Mouse (Mus musculus): ENCODE results near the gene Fam131c.

Gene Fam131c

DNA sequence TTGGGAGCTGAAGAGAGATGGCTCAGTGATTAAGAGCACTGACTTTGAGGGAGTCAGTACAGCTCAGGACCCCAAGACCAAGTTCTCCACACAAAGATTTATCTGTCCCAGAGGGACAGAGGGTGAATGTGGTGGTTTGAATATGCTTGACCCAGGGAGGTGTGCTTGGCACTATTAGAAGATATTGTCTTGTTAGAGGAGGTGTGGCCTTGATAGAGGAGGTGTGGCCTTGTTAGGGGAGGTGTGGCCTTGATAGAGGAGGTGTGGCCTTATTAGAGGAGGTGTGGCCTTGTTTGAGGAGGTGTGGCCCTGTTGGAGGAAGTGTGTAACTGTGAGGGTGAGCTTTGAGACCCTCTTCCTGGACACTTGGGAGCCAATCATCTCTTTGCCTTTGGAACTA is 10.2 kb upstream of the Fam131c start:
- DNase-seq (ENCODE audit: low spot score in 2 of 2) = no peak

DNA sequence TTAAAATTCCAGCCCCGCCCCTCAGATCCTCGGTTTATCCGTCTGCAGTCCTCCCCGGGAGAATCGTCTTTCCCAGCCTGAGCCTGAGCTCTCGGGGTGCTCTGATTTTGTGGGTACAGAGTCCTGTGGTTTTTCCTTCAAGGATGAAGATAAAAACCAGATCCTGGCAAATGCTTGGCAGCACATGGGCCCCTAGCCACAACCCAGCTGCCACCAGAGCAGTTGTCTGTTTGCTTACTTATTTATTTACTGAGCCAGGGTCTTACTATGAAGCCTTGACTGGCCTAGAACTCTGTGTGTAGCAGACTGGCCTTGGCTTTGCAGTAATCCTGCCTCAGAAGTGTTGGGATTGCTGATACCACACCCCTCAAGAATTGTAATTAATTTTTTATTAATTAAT is 8.8 kb upstream of the Fam131c start:
- DNase-seq (ENCODE audit: low spot score in 2 of 2) = no peak

DNA sequence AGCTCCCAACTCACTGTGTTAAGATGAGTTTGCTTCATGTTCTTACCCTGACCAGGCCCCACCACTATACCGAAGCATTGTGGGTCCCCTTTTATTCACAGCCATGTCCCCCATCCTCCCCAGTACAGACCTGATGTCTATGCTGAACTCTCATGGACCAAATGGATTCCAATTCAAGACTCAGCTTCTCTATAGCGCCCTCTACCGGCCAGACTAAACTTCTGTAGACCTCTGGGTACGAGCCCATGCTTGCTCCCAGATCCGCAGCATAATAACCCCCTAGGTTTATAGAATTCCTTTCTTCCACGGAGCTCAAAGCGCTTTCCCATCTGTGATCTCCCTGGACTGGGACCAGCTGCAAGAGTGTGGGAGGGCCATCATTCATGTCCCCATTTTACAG is 7.2 kb upstream of the Fam131c start:
- no peak for DNase-seq (ENCODE audit: low spot score in 2 of 2)

DNA sequence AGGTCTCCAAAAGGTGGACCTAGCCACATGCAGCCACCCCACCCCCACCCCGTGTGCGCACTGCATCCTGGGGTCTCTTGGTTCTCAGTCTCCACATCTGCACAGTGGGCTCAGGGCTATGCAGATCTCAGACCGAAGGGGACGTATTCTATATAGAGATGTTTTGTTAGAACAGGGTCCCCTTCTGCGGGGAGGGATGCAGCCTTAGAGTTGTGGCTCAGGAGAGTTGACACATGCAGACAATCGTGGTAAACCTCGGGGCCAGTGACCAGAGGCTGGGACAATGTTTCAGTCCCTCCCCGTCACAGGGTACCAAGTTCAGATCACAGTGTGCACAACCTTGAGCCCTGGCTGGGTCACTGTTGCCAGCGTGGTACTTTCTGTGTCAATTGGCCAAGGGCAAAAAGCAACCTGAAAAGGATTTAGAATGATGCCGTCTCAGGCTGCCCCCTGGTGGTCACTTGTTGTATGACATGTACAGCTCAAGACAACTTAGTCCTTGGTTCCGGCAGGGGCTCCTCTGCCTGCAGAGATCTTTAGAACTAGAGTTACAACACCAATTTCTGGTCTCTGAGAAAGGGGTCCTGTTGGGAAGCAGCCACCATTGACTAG is 5.0 kb upstream of the Fam131c start:
- DNase-seq (ENCODE audit: low spot score in 2 of 2) = peak; percentile 82 to 86

DNA sequence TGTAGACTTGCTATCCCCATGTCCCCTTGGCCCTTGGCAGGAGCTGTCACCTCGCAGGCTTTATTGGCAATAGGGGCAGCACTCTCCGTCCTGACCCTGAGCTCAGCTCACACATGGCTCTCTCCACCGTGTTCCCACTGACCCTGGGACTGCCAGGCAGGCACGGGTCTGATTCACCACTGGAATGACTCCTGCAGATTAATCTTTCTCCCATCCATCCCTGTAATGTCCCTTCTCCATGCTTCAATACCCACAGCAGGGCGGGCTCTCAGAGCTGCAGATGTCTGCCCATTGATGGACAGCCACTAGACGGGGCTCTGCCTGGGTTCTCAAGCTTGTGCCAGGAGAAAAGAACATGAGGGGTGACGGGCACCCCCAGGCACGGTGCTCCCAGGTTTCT is 2.9 kb upstream of the Fam131c start:
- no peak for DNase-seq (ENCODE audit: low spot score in 2 of 2)

DNA sequence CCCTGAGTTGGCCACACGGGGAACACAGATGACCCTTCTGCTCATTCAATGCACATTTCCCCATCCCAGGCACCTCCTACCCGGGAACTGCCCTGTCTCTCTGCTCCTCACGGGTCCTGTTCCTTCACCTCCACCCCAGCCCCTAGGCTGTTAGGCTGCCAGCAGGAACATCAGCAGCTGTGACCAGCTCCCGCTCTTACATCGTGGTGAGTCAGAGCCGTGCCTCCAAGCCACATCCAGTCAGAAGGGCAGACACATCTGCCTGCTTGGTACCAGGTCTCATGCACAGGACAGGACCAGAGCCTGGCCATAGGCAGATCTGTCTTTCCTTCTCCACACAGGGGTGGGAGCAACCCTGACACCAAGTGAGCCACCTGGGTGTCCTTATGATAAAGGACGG is 2.1 kb upstream of the Fam131c start:
- no peak for DNase-seq (ENCODE audit: low spot score in 2 of 2)

DNA sequence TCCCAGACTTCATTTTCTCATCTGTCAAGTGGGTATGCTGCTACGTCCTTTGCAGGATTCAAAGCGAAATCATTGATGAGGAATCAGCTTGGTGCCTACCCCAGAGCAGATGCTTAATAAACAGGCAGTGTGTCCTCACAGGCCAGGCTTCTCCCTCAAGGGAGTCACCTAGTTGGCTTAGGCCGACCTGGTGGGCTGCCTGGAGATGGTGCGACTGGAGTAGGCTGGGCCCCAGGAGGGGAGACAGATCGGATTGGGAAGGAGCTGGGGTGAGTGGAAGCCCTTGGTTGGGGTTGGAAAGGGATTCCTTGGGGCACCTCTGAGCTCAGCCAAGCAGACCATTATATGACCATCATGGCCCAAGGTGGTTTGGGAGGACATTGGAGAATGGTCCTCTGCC is 4.4 kb downstream of the Fam131c start:
- no peak for DNase-seq (ENCODE audit: low spot score in 2 of 2)

DNA sequence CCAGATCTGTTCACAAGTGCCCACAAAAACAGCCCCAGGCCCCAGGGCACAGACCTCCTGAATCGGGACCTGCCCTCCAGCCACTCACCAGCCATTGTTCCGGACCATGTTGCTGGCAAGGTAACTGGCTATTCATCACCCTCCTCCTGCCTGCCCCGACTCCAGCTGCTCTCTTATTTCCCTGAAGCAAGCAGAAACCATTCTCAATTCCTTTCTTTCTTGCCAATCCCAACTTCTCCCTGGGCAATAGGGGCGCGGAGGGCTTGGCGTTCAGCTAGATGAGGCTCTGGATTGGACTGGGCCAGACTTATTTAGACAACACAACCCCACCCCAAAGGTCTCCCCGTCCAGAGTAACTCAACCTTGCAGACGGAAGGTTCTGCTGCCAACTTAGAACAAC is 11.7 kb downstream of the Fam131c start:
- DNase-seq (ENCODE audit: low spot score in 2 of 2) = no peak

DNA sequence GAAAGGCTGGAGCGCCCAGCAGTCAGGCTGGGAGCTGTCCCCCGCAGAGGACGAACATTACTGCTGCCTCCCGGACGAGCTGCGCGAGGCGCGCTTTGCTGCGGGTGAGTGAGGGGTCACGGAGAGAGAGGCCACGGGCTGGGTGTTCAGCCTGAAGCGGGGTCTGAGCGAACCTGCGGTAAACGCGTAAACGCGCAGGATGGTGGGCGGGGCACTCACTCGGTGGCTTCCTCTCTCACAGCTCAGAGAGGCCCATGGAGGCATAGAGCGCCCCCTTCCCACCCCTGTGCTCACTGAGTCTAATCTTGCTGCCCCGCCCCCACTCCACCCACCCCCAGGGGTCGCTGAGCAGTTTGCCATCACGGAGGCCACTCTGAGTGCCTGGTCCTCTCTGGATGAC is 14.4 kb downstream of the Fam131c start:
- DNase-seq (ENCODE audit: low spot score in 2 of 2) = no peak

DNA sequence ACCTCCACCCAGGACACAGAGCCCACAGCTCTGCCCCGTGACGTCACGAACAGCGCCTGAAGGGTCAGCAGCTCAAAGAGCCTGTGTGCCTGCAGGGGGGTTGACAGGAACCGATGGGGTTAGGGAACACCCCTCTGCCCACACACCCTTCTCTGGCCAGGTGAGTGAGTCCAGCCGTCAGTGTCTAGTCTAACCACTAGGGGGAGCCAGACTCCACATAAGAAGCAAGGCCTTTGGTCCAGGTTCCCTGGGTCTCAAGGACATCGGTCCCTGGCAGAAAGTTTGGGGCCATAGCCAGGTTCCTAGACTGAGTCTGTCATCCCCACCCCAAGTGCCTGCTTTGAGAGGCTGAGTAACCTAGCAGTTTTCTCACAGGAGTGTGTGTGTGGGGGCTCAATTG is 17.3 kb downstream of the Fam131c start:
- DNase-seq (ENCODE audit: low spot score in 2 of 2) = peak; percentile 20 to 45

DNA sequence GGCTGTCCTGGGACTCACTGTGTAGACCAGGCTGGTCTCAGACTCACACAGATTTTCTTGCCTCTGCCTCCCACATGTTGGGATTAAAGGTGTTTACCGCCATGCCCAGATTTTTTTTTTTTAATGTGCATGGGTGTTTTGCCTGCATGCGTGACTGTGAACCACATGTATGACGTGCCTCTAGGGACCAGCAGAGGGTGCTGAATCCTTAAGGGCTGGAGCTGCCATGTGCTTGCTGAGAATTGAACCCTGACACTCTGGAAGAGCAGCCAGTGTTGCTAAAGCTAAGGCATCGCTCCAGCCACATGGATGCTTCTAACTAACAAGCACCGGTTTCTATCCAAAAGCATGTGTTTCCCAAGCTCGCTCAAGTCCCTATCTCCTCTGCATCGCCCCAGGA is 18.1 kb downstream of the Fam131c start:
- no peak for DNase-seq (ENCODE audit: low spot score in 2 of 2)

DNA sequence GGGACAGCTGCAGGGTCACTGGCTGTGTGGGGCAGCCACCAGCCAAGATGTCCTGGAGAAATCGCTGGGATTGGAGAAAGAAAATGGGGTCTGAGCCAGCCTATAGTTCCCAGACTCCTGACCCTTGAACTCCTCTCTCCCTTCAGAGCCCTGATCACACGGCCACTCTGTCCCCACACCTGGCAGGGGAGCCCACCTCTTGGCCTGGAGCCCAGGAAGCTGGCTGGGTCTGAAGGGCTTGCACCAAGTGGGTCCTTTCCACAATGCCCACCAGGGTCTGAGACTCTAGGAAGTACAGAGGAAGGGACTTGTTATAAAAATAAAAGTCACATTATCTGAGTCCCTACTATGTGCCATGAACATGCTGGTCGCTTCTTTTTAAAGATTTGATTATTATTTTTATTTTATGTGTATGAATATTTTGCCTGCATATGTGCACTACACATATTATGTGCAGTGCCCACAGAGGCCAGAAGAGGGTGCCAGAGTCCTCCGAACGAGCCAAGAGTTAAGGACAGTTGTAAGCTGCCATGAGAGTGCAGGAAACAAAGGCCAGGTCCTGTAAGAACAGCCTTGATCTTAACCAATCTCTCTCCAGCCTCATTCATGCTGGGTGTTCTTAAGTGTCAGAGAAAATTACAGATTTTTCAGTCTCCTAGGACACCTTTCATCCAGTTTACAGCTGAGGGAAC is 19.2 kb downstream of the Fam131c start:
- peak; percentile 83 to 86 for DNase-seq (ENCODE audit: low spot score in 2 of 2)

DNA sequence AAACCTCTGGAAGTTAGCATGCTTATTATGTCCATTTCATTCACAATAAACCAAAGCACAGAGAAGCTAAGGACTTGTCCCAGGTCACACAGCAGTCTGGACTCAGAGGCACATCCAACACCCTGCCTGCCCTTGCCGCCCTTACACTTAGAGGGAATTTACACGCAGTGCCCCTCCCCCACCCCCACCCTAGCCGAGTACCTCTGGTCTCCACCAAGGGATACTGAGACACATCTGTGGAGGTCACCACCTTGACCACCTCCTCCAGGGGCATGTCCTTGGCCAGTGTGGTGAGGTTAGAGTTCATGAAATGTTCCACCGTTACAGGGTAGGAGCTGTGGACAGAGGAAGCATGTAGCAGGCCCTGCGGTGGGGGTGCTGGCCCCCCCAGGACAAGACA is 19.9 kb downstream of the Fam131c start:
- no peak for DNase-seq (ENCODE audit: low spot score in 2 of 2)

DNA sequence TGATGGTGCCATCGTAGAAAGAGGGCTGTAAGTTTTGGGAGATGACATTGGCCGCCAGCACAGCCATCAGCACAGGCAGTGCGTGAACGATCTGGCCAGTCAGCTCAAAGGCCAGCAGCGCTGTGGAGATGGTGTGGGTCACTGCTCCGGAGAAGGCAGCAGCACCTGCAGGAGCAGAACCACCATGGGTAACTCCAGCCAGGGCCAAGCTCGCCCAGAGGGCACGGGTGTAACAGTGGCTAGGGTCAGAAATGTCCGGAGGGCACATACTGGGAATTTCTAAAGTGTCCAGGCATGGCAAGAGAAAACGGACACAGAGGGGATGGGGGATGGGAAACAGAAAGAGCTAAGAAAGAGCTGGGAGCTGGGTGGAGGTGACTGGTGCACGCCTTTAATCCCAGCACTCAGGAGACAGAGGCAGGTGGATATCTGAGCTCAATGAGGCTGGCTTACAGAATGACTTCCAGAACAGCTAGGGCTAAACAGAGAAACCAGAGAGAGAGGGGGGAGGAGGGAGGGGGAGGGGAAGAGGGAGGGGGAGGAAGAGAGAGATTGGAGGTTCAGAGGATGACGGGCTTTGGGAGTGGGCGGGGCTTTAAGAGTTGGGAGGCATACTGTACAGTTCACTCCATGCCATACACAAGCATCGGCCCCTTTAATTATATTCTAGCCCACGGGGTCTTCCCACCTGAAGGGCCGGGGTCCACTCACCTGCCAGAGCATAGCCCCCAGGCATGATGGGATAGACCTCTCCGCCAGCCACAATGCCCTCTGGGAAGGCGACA is 21.5 kb downstream of the Fam131c start:
- DNase-seq (ENCODE audit: low spot score in 2 of 2) = no peak

DNA sequence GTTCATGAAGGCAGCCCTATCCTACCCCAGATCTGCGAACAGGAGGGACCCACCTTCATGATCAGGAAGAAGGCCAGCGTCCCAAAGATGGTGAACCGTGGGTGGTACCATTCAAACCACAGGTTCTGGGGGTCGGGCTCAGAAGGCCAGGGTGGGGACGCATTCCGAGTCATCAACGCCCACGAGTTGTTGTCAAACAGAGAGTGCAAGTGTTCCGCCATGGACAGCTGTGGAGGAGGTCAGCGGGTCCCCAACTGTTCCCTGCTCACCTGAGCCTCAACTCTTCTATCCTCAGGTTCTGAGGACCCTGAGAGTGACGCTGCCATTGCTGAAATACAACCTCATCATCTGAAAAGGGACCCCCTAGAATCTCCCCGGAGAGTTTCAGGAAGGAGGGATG is 23.3 kb downstream of the Fam131c start:
- DNase-seq (ENCODE audit: low spot score in 2 of 2) = no peak

DNA sequence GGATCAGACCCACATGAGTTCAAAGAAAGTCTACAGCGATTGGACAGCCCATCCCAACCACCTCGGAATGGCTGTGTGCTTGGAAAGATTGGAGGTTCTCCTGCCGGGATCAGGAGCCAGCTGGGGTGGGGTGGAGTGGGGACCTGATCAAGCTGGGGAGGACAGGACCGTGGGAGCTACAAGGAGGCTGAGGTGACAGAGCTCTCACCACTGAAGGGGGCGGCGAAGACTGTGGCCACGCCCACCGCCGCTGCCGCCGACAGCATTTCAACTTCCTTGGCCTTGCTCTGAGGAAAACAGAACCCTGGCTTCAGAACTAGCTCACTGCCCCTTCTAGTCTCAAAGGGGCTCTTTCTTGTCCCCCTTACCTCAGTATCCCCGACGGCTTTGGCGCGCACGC is 26.7 kb downstream of the Fam131c start:
- no peak for DNase-seq (ENCODE audit: low spot score in 2 of 2)

DNA sequence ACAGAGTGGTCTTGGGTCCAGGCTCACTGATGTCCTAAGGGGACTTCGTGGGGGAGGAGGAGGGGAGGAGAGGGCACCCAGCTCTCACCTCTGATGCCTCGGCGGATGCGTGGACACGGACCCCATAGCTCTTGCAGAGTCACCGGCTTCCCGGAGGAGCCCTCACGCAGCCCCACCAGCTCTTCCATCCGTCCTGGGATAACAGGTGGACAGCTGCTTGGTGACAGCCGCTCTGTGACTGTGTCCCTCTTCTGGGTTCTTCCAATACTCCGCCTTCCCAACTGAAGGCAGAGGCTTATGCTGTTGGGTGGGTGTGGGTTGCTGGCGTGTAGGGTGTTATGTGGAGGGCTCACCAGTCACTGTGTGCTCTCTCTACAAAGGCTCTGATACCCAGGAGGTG is 29.8 kb downstream of the Fam131c start:
- no peak for DNase-seq (ENCODE audit: low spot score in 2 of 2)

DNA sequence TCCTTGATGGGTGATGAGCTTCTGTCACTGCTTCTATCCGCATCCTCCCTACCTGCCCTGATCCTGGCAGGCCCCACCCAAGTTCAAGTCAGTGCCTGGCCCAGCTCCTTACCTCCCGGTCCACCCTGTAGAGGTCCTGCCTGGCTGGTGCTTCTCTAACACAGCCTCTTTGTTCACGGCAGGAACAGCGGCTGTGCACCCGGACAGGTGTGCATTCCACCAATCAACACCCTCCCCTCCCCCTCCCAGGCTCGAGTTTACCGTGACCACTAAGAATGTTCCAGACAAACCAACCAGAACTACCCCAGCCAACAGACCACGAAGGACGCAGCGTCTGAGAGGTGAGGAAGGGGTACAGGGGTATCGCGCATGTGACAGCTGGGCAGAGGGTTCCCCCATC is 30.5 kb downstream of the Fam131c start, which contains the start of gene Clcnka:
Clcnka (minus strand) TSS at position 180 of the 400 bp plus-strand sequence.
- DNase-seq (ENCODE audit: low spot score in 2 of 2) = no peak

DNA sequence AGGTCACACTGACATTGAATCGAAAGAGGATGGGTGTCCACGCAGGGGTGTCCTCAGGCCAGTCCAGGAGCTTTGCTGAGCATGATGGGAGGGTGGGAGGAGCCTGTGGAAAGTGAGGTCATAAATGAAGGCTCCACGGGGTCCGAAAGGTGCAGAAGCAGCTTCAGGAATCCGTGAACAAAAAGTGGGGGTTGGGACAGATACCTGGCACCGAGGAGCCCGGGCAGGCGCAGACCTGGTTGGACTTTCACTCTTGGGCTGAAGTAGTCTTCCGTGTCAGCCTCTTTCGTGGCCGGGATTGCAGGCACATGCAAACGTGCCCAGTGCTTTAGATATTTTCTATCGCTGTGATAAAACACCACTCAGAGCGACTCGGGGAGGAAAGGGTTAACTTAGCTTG is 32.2 kb downstream of the Fam131c start:
- no peak for DNase-seq (ENCODE audit: low spot score in 2 of 2)

DNA sequence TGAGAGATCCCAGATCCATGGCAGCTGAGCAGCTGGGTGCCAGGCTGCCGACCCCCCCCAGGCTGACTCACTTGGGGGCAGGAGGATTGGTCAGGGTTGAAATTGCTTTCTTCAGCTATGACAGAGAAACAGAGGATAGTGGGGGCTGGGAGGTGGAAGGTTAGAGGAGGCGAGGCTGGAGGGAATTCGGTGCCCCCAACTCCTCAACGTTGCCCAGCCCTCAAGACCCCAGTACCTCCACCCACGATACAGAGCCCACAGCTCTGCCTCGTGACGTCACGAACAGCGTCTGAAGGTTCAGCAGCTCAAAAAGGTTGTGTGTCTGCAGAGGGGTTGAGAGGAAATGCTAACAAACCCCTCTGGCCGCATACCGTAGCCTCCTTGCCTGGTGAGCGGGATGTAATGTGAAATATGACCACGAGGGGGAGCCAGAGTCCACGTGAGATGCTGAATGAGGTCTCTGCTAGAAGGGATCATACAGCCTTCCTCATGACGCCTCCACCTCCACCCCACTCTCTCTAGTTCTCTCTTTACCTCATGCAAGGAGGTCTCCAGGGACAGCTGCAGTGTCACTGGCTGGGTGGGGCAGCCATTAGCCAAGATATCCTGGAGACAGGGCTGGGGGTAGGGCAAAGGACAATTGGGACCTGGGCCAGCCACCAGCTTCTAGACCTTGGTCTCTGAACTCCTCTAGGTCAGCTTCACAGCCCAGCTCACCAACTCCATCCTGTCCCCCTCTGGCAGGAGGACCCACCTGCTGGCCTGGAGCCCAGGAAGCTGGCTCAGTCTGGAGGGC is 36.7 kb downstream of the Fam131c start:
- peak; percentile 95 to 97 for DNase-seq (ENCODE audit: low spot score in 2 of 2)

DNA sequence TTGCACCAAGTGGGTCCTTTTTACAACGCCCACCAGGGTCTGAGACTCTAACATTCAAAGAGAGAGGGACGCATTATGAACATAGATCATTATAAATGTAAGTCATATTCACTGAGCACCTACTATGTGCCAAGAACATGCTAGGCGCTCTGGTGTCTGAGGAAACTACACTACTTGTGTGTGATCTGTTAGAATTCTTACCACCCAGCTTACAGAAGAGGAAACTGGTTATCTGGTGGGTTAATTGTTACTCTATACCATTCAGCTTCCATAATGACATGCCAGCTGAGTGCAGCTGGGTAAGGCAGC is 37.2 kb downstream of the Fam131c start:
- DNase-seq (ENCODE audit: low spot score in 2 of 2) = no peak

DNA sequence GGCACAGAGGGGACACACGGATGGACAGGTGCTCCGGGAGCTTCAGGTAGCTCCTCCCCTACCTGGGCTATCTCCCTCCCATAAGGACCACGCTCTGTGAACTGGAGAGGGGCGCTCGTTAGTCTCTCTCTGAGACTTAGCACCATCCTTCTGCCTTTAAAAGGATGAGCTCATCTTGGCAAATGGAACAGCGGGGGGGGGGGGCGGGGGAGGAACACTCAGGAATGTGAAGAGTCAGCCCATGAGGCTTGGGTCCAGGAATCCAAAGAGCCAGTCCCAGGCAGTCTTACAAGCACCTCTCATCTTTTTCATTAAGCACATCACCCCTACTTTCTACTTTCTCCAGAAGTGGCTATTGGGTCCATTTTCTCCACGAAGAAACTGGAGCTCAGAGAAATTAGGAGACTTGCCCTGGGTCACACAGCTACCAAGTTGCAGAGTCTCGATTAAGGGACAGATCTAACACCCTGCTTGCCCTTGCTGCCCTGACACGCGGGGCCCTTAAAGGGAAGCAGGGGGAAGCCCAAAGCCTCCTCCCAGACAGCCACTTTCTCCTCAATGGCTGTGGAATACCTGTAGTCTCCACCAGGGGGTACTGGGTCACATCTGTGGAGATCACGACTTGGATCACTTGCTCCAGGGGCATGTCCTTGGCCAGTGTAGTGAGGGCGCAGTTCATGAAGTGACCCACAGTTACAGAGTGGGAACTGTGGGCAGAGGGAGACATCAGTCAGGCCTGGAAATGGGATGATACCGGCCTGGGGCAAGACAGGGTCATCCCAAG is 38.7 kb downstream of the Fam131c start:
- peak in 1 of 2 experiments; percentile 32 for DNase-seq (ENCODE audit: low spot score in 2 of 2)

Measured in right cerebral cortex, adult 2 months (tissue).